Mouse (Mus musculus) CH12.LX (cell line): ENCODE results near the gene 4930426L09Rik. TPM values are rescaled to one million over a fixed set of nuclear protein-coding genes. Genes with fewer than 3 reads are reported as not detected.

Experiments
- DNase-seq: peaks from one replicate; pipeline ENCODE4 v3.0.0-alpha.2; 2013; ENCODE audit errors: extremely low read depth
- H3K27ac ChIP-seq: 2 replicates; pipeline ENCODE4 v1.5.1; 2012; ENCODE audit warnings: low read depth, mild to moderate bottlenecking, control low read depth, moderate library complexity; ENCODE audit not compliant: insufficient read depth
- H3K27me3 ChIP-seq: replicated peaks from 2 replicates; pipeline ENCODE3; 2012; ENCODE audit warnings: inconsistent platforms
- H3K36me3 ChIP-seq, 2 experiments: replicated peaks in 1 of 2; 2 replicates each; pipeline versions ENCODE3 to v1.6.1; 2012; ENCODE audit warnings: inconsistent platforms in 1 of 2, low read length in 1 of 2, mild to moderate bottlenecking in 1 of 2, mixed read lengths in 1 of 2, moderate library complexity in 1 of 2; ENCODE audit not compliant: control insufficient read depth in 1 of 2, insufficient read depth in 1 of 2
- H3K4me1 ChIP-seq, 2 experiments: 2 replicates each; pipeline ENCODE4 v1.6.1; 2012; ENCODE audit warnings: inconsistent platforms in 1 of 2, moderate library complexity in 1 of 2; ENCODE audit not compliant: insufficient read depth in 2 of 2, control insufficient read depth in 1 of 2
- H3K4me2 ChIP-seq: 2 replicates; pipeline ENCODE4 v1.6.1; 2012; ENCODE audit warnings: low read depth, mild to moderate bottlenecking, control low read depth; ENCODE audit not compliant: poor library complexity, insufficient read depth, severe bottlenecking
- H3K4me3 ChIP-seq, 3 experiments: fragments of 150-350 bp in 1 of 3; sonication (generic) in 1 of 3; replicated peaks in 1 of 3; 2 replicates each; pipeline versions ENCODE3 to v1.5.1; 2011 to 2012; ENCODE audit warnings: low read depth in 2 of 3, low read length in 2 of 3, mild to moderate bottlenecking in 2 of 3, moderate library complexity in 2 of 3, control low read depth in 1 of 3, improper control_type of control experiment in 1 of 3, inconsistent platforms in 1 of 3, mixed read lengths in 1 of 3; ENCODE audit not compliant: poor library complexity in 1 of 3
- H3K79me2 ChIP-seq: replicated peaks from 2 replicates; pipeline ENCODE4 v1.6.1; 2012; ENCODE audit warnings: mild to moderate bottlenecking, moderate library complexity; ENCODE audit not compliant: control insufficient read depth, poor library complexity, insufficient read depth, severe bottlenecking; ENCODE audit errors: extremely low read depth
- H3K9ac ChIP-seq: 2 replicates; pipeline ENCODE4 v1.6.1; 2012; ENCODE audit warnings: low read depth, mild to moderate bottlenecking, control low read depth, moderate library complexity; ENCODE audit not compliant: insufficient read depth
- H3K9me3 ChIP-seq: replicated peaks from 2 replicates; pipeline ENCODE3; 2012; ENCODE audit warnings: low read length, inconsistent platforms, mixed read lengths
- CTCF ChIP-seq, 2 experiments: IDR thresholded peaks in 1 of 2; conservative IDR thresholded peaks in 1 of 2; 2 replicates each; pipeline ENCODE4 v1.5.1; 2011 to 2012; ENCODE audit warnings: low read depth in 2 of 2, low read length in 2 of 2, improper control_type of control experiment in 1 of 2, inconsistent platforms in 1 of 2, mild to moderate bottlenecking in 1 of 2, moderate library complexity in 1 of 2
- ELF1 ChIP-seq: IDR thresholded peaks from 2 replicates; pipeline ENCODE4 v1.6.1; 2014; ENCODE audit warnings: low read depth, mild to moderate bottlenecking, inconsistent platforms, low read length, improper control_type of control experiment
- EP300 ChIP-seq: IDR thresholded peaks from 2 replicates; pipeline ENCODE4 v1.6.1; 2011; ENCODE audit warnings: low read length, improper control_type of control experiment
- ETS1 ChIP-seq: conservative IDR thresholded peaks from 2 replicates; pipeline ENCODE4 v1.6.1; 2012; ENCODE audit warnings: low read depth, mild to moderate bottlenecking, inconsistent platforms, low read length, improper control_type of control experiment, moderate library complexity
- GABPA ChIP-seq: IDR thresholded peaks from 2 replicates; pipeline ENCODE4 v1.6.1; 2012; ENCODE audit warnings: low read depth, low read length, improper control_type of control experiment, inconsistent platforms; ENCODE audit not compliant: insufficient replicate concordance
- HCFC1 ChIP-seq: IDR thresholded peaks from 2 replicates; pipeline ENCODE4 v1.6.1; 2012; ENCODE audit warnings: low read depth, mild to moderate bottlenecking, inconsistent platforms, low read length, improper control_type of control experiment
- IRF4 ChIP-seq: IDR thresholded peaks from 2 replicates; pipeline ENCODE4 v1.6.1; 2014; ENCODE audit warnings: low read depth, mild to moderate bottlenecking, inconsistent platforms, low read length, improper control_type of control experiment
- JUN ChIP-seq: IDR thresholded peaks from 2 replicates; pipeline ENCODE4 v1.6.1; 2011; ENCODE audit warnings: low read depth, mild to moderate bottlenecking, low read length, improper control_type of control experiment, moderate library complexity; ENCODE audit not compliant: insufficient read depth
- JUND ChIP-seq: conservative IDR thresholded peaks from 2 replicates; pipeline ENCODE4 v1.6.1; 2011; ENCODE audit warnings: low read depth, low read length, improper control_type of control experiment
- KAT2A ChIP-seq: IDR thresholded peaks from 2 replicates; pipeline ENCODE4 v1.6.1; 2012; ENCODE audit warnings: low read length, improper control_type of control experiment, inconsistent platforms; ENCODE audit not compliant: insufficient replicate concordance
- MAFK ChIP-seq: IDR thresholded peaks from 2 replicates; pipeline ENCODE4 v1.6.1; 2011; ENCODE audit warnings: low read length, improper control_type of control experiment; ENCODE audit not compliant: insufficient replicate concordance
- MAX ChIP-seq: IDR thresholded peaks from 2 replicates; pipeline ENCODE4 v1.6.1; 2011; ENCODE audit warnings: low read length, improper control_type of control experiment
- MXI1 ChIP-seq: IDR thresholded peaks from 2 replicates; pipeline ENCODE4 v1.6.1; 2011; ENCODE audit warnings: mild to moderate bottlenecking, low read depth, low read length, improper control_type of control experiment
- MYC ChIP-seq: IDR thresholded peaks from 2 replicates; pipeline ENCODE4 v1.6.1; 2011; ENCODE audit warnings: low read depth, mild to moderate bottlenecking, improper control_type of control experiment, low read length
- NRF1 ChIP-seq: IDR thresholded peaks from 2 replicates; pipeline ENCODE4 v1.6.1; 2014; ENCODE audit warnings: low read depth, mild to moderate bottlenecking, inconsistent platforms, low read length, improper control_type of control experiment, moderate library complexity
- PAX5 ChIP-seq: IDR thresholded peaks from 2 replicates; pipeline ENCODE4 v1.6.1; 2012; ENCODE audit warnings: low read length, inconsistent platforms, mixed read lengths
- POLR2AphosphoS2 ChIP-seq: IDR thresholded peaks from 2 replicates; pipeline ENCODE4 v1.6.1; 2011; ENCODE audit warnings: low read depth, low read length, improper control_type of control experiment
- RAD21 ChIP-seq: IDR thresholded peaks from 2 replicates; pipeline ENCODE4 v1.6.1; 2011; ENCODE audit warnings: low read depth, mild to moderate bottlenecking, low read length, improper control_type of control experiment, moderate library complexity
- RCOR1 ChIP-seq: conservative IDR thresholded peaks from 2 replicates; pipeline ENCODE4 v1.6.1; 2012; ENCODE audit warnings: low read depth, mild to moderate bottlenecking, inconsistent platforms, low read length, improper control_type of control experiment
- SIN3A ChIP-seq: IDR thresholded peaks from 2 replicates; pipeline ENCODE4 v1.6.1; 2012; ENCODE audit warnings: low read length, improper control_type of control experiment, inconsistent platforms
- SMC3 ChIP-seq: IDR thresholded peaks from 2 replicates; pipeline ENCODE4 v1.6.1; 2011; ENCODE audit warnings: low read depth, low read length, improper control_type of control experiment
- TBP ChIP-seq: conservative IDR thresholded peaks from 2 replicates; pipeline ENCODE4 v1.6.1; 2011; ENCODE audit warnings: low read depth, low read length, improper control_type of control experiment
- UBTF ChIP-seq: IDR thresholded peaks from 2 replicates; pipeline ENCODE4 v1.6.1; 2012; ENCODE audit warnings: low read depth, mild to moderate bottlenecking, inconsistent platforms, low read length, improper control_type of control experiment, moderate library complexity
- ZKSCAN1 ChIP-seq: IDR thresholded peaks from 2 replicates; pipeline ENCODE4 v1.6.1; 2012; ENCODE audit warnings: low read depth, inconsistent platforms, low read length, improper control_type of control experiment, borderline replicate concordance
- ZNF384 ChIP-seq: IDR thresholded peaks from 2 replicates; pipeline ENCODE4 v1.6.1; 2012; ENCODE audit warnings: low read depth, low read length, improper control_type of control experiment, inconsistent platforms
- dilution Hi-C: fragments of 300-500 bp; cut with MboI; formaldehyde crosslinking; loops from 2 replicates; pipeline ENCODE4 v1.14.3; 2020; ENCODE audit warnings: low sequenced_read_pairs; ENCODE audit not compliant: extremely low pct_unique_long_range_greater_than_20kb, extremely low pct_ligation_motif_present
- in situ Hi-C: fragments of 300-500 bp; cut with MboI; formaldehyde crosslinking; loops from 3 replicates; pipeline ENCODE4 v1.14.3; 2019; ENCODE audit warnings: low sequenced_read_pairs, low pct_ligation_motif_present, low pct_unique_long_range_greater_than_20kb, mixed read lengths
- polyA plus RNA-seq: library from polyadenylated mRNA; unstranded; fragments of >175 nt; gene quantifications from 2 replicates; pipeline ENCODE4 v1.2.1, GENCODE M21; 2012; ENCODE audit warnings: low read depth; ENCODE audit not compliant: insufficient read length
- total RNA-seq, 2 experiments: library from RNA; depleted of rRNA; stranded (reverse); fragments of 300-350 nt in 1 of 2; fragments of >200 nt in 1 of 2; gene quantifications; 2 replicates each; pipeline ENCODE4 v1.2.3; 2012 to 2014

4930426L09Rik gene
- total and polyA plus RNA-seq, 3 experiments: 0.26 to 0.31 (median 0.30) TPM

- Histone ChIP-seq H3K27me3 (no peaks in the 10 kb centered on the region), H3K9ac (no peak overlapping the region), H3K9me3 (no peaks in the 10 kb centered on the region), H3K36me3 (peaks cover 0 to 4% of the 10 kb centered on the region in 2 experiments), H3K79me2 (no peaks in the 10 kb centered on the region), H3K4me1 (peaks cover 3 to 62% of the 10 kb centered on the region in 2 experiments; a peak in 3 of 4 replicates), H3K4me3 (no peak overlapping the region), H3K4me2 (no peak overlapping the region), H3K27ac (no peak overlapping the region)
- dilution Hi-C loops (no loop called here), in situ Hi-C loops (no loop called here)
- no peak for DNase-seq
- TF ChIP-seq PAX5 (no peak), RCOR1 (no peak), MAX (no peak), SIN3A (no peak), CTCF (conservative IDR thresholded peaks at IDR 0.05 in 1 of 2, IDR thresholded peaks at IDR 0.05 in 1 of 2; ENCODE audit: low read depth in 2 of 2, low read length in 2 of 2) (no peak), ZNF384 (no peak), MYC (no peak), IRF4 (no peak), NRF1 (no peak), EP300 (no peak), RAD21 (no peak), JUND (no peak), GABPA (no peak), POLR2AphosphoS2 (no peak), UBTF (no peak), MXI1 (no peak), TBP (no peak), SMC3 (no peak)
These were observed 49.4 kb upstream of the 4930426L09Rik start for GRCm38 (mm10) chr2:18948741-18949140.

GRCm38 (mm10) chr2:18950758-18951157 lies 47.4 kb upstream of the 4930426L09Rik start:
- TF ChIP-seq HCFC1 (no peak), ZKSCAN1 (no peak), JUN (no peak), EP300 (no peak), KAT2A (no peak), RAD21 (no peak), MAX (no peak), ETS1 (no peak), MAFK (no peak), JUND (no peak), UBTF (no peak), ELF1 (no peak), ZNF384 (no peak), RCOR1 (no peak), SIN3A (no peak), MYC (no peak)
- H3K9ac ChIP-seq: no peak overlapping the region
- H3K36me3 ChIP-seq: peaks cover 0 to 4% of the 10 kb centered on the region in 2 experiments
- no peak overlapping the region for H3K27ac ChIP-seq
- no peaks in the 10 kb centered on the region for H3K79me2 ChIP-seq
- peaks cover 3 to 65% of the 10 kb centered on the region in 2 experiments; a peak in 3 of 4 replicates for H3K4me1 ChIP-seq
- no peaks in the 10 kb centered on the region for H3K27me3 ChIP-seq
- H3K4me3 ChIP-seq: no peak overlapping the region
- no peak overlapping the region for H3K4me2 ChIP-seq
- no peak for DNase-seq
- no peaks in the 10 kb centered on the region for H3K9me3 ChIP-seq
- in situ Hi-C loops: no loop called here
- dilution Hi-C loops: no loop called here
